Mouse (Mus musculus): ENCODE results near the gene Vps37c. TPM values are rescaled to one million over a fixed set of nuclear protein-coding genes. Genes with fewer than 3 reads are reported as not detected.

Gene Vps37c
- polyA plus RNA-seq, 1 experiment: 29.5 TPM

GRCm38 (mm10) chr19:10761794-10762415 lies 73.4 kb downstream of the Vps37c start:
- no peak overlapping the region for H3K4me3 ChIP-seq (replicated peaks; ENCODE audit: control insufficient read depth, low read depth, low read length)
- TF ChIP-seq CTCF (IDR thresholded peaks at IDR 0.05; ENCODE audit: control insufficient read depth, insufficient read depth, low read length) (no peak), POLR2A (IDR thresholded peaks at IDR 0.05; ENCODE audit: borderline replicate concordance, control insufficient read depth, low read depth, low read length) (no peak)
- no peaks in the 10 kb centered on the region for H3K4me1 ChIP-seq (ENCODE audit: control insufficient read depth, insufficient read depth, low read length)
- H3K27ac ChIP-seq (ENCODE audit: control insufficient read depth, insufficient read depth, low read depth, low read length, poor library complexity): no peak overlapping the region
- 76% methylated on average over 8 of the region's 8 CpGs for whole genome bisulfite sequencing

- Histone ChIP-seq H3K27ac (ENCODE audit: control insufficient read depth, insufficient read depth, low read depth, low read length, poor library complexity) (no peak overlapping the region), H3K4me1 (ENCODE audit: control insufficient read depth, insufficient read depth, low read length) (no peaks in the 10 kb centered on the region), H3K4me3 (replicated peaks; ENCODE audit: control insufficient read depth, low read depth, low read length) (no peak overlapping the region)
- no peak for TF ChIP-seq POLR2A (IDR thresholded peaks at IDR 0.05; ENCODE audit: borderline replicate concordance, control insufficient read depth, low read depth, low read length)
- 69% methylated on average over 6 of the region's 6 CpGs for WGBS
These were observed 73.9 kb downstream of the Vps37c start for GRCm38 (mm10) chr19:10762468-10762867.

GRCm38 (mm10) chr19:10763381-10764031 lies 75.0 kb downstream of the Vps37c start:
- no peak overlapping the region for H3K4me3 ChIP-seq (replicated peaks; ENCODE audit: control insufficient read depth, low read depth, low read length)

More at GRCm38 (mm10) chr19:10763381-10764031, 75.0 kb downstream of the Vps37c start:
- TF ChIP-seq POLR2A (IDR thresholded peaks at IDR 0.05; ENCODE audit: borderline replicate concordance, control insufficient read depth, low read depth, low read length): no peak
- TF ChIP-seq CTCF (IDR thresholded peaks at IDR 0.05; ENCODE audit: control insufficient read depth, insufficient read depth, low read length): no peak
- Histone ChIP-seq H3K4me1 (ENCODE audit: control insufficient read depth, insufficient read depth, low read length) (no peaks in the 10 kb centered on the region), H3K27ac (ENCODE audit: control insufficient read depth, insufficient read depth, low read depth, low read length, poor library complexity) (no peak overlapping the region)
- 76% methylated on average over 21 of the region's 21 CpGs for WGBS

Other genes starting within 250 kb of the Vps37c start
- gene Lrrc10b, start 231.3 kb upstream of the Vps37c start, polyA plus RNA-seq (2011; ENCODE audit: insufficient read depth, insufficient read length, low replicate concordance, missing spikeins): not detected in 2 replicates
- gene Ppp1r32, start 205.8 kb upstream of the Vps37c start, polyA plus RNA-seq (2011; ENCODE audit: insufficient read depth, insufficient read length, low replicate concordance, missing spikeins): 1.00 and 2.9 TPM in 2 replicates
- gene Cpsf7, start 163.5 kb upstream of the Vps37c start, polyA plus RNA-seq (2011; ENCODE audit: insufficient read depth, insufficient read length, low replicate concordance, missing spikeins): 46.7 and 87.1 TPM in 2 replicates
- gene Sdhaf2, start 162.6 kb upstream of the Vps37c start, polyA plus RNA-seq (2011; ENCODE audit: insufficient read depth, insufficient read length, low replicate concordance, missing spikeins): 23.6 and 31.2 TPM in 2 replicates
- 18.5 and 25.1 TPM in 2 replicates for gene Tmem216, start 132.5 kb upstream of the Vps37c start, polyA plus RNA-seq (2011; ENCODE audit: insufficient read depth, insufficient read length, low replicate concordance, missing spikeins)
- 17.7 and 34.4 TPM in 2 replicates for gene Cyb561a3, start 111.6 kb upstream of the Vps37c start, polyA plus RNA-seq (2011; ENCODE audit: insufficient read depth, insufficient read length, low replicate concordance, missing spikeins)
- 7.2 and 16.5 TPM in 2 replicates for gene Tmem138, start 111.4 kb upstream of the Vps37c start, polyA plus RNA-seq (2011; ENCODE audit: insufficient read depth, insufficient read length, low replicate concordance, missing spikeins)
- 59.3 and 107 TPM in 2 replicates for gene Ddb1, start 83.4 kb upstream of the Vps37c start, polyA plus RNA-seq (2011; ENCODE audit: insufficient read depth, insufficient read length, low replicate concordance, missing spikeins)
- 3.7 and 5.3 TPM in 2 replicates for gene Tkfc, start 83.1 kb upstream of the Vps37c start, polyA plus RNA-seq (2011; ENCODE audit: insufficient read depth, insufficient read length, low replicate concordance, missing spikeins)
- gene Vwce, start 54.5 kb upstream of the Vps37c start, polyA plus RNA-seq (2011; ENCODE audit: insufficient read depth, insufficient read length, low replicate concordance, missing spikeins): 0.41 and 0.77 TPM in 2 replicates
- not detected in 2 replicates for gene Pga5, start 10.7 kb upstream of the Vps37c start, polyA plus RNA-seq (2011; ENCODE audit: insufficient read depth, insufficient read length, low replicate concordance, missing spikeins)
- 1.1 and 2.2 TPM in 2 replicates for gene Cd5, start 50.3 kb downstream of the Vps37c start, polyA plus RNA-seq (2011; ENCODE audit: insufficient read depth, insufficient read length, low replicate concordance, missing spikeins)
- gene Cd6, start 141.3 kb downstream of the Vps37c start, polyA plus RNA-seq (2011; ENCODE audit: insufficient read depth, insufficient read length, low replicate concordance, missing spikeins): 2.1 TPM in 2 replicates
- 9.5 and 19.7 TPM in 2 replicates for gene Slc15a3, start 151.0 kb downstream of the Vps37c start, polyA plus RNA-seq (2011; ENCODE audit: insufficient read depth, insufficient read length, low replicate concordance, missing spikeins)
- 1.4 TPM in 1 of 2 replicates, not detected in the other for gene Tmem132a, start 181.2 kb downstream of the Vps37c start, polyA plus RNA-seq (2011; ENCODE audit: insufficient read depth, insufficient read length, low replicate concordance, missing spikeins)
- gene Tmem109, start 193.3 kb downstream of the Vps37c start, polyA plus RNA-seq (2011; ENCODE audit: insufficient read depth, insufficient read length, low replicate concordance, missing spikeins): 5.1 and 11.5 TPM in 2 replicates
- 24.2 and 58.3 TPM in 2 replicates for gene Prpf19, start 206.5 kb downstream of the Vps37c start, polyA plus RNA-seq (2011; ENCODE audit: insufficient read depth, insufficient read length, low replicate concordance, missing spikeins)
- not detected in 2 replicates for gene Zp1, start 231.9 kb downstream of the Vps37c start, polyA plus RNA-seq (2011; ENCODE audit: insufficient read depth, insufficient read length, low replicate concordance, missing spikeins)
- gene Ptgdr2, start 248.4 kb downstream of the Vps37c start, polyA plus RNA-seq (2011; ENCODE audit: insufficient read depth, insufficient read length, low replicate concordance, missing spikeins): not detected in 2 replicates

Measured in bone marrow, adult 2 months (tissue).